Mouse (Mus musculus): ENCODE data around the gene Pdcd6ip. TPM values are rescaled to one million over a fixed set of nuclear protein-coding genes. Genes with fewer than 3 reads are reported as not detected.

The Pdcd6ip gene
- total RNA-seq, 2 experiments from 2014 or later = 61.5 to 66.9 TPM

GRCm38 (mm10) chr9:113632350-113633043 lies 75.6 kb downstream of the Pdcd6ip start:
- no peak for DNase-seq (ENCODE audit: low spot score)
- intact Hi-C loops (cut with DNase I) = loop anchor here (10.0 kb wide), 1 partner anchor 208 kb away; no protein-coding TSS in a partner anchor

- intact Hi-C loops (cut with DNase I) = loop anchor here (5.0 to 10.0 kb wide), 2 partner anchors 102 to 205 kb away; no protein-coding TSS in a partner anchor
- DNase-seq (ENCODE audit: low spot score) = no peak
Observed at GRCm38 (mm10) chr9:113629632-113630031, 78.4 kb downstream of the Pdcd6ip start.

GRCm38 (mm10) chr9:113629191-113629590 lies 78.9 kb downstream of the Pdcd6ip start:
- intact Hi-C loops (cut with DNase I) = loop anchor here (5.0 kb wide), 1 partner anchor 102 kb away; no protein-coding TSS in a partner anchor
- DNase-seq (ENCODE audit: low spot score) = no peak

- intact Hi-C loops (cut with DNase I) = loop anchor here (5.0 kb wide), 1 partner anchor 101 kb away; no protein-coding TSS in a partner anchor
- DNase-seq (ENCODE audit: low spot score) = no peak
Observed at GRCm38 (mm10) chr9:113628780-113629179, 79.3 kb downstream of the Pdcd6ip start.

- intact Hi-C loops (cut with DNase I) = loop anchor here (5.0 kb wide), 1 partner anchor 99 kb away; no protein-coding TSS in a partner anchor
- no peak for DNase-seq (ENCODE audit: low spot score)
Observed at GRCm38 (mm10) chr9:113626730-113627129, 81.3 kb downstream of the Pdcd6ip start.

GRCm38 (mm10) chr9:113624086-113624485 lies 84.0 kb downstream of the Pdcd6ip start:
- intact Hi-C loops (cut with DNase I) = no loop called here
- DNase-seq (ENCODE audit: low spot score) = no peak

GRCm38 (mm10) chr9:113617081-113617480 lies 91.0 kb downstream of the Pdcd6ip start:
- intact Hi-C loops (cut with DNase I) = no loop called here

GRCm38 (mm10) chr9:113610776-113611175 lies 97.3 kb downstream of the Pdcd6ip start:
- intact Hi-C loops (cut with DNase I) = no loop called here
- DNase-seq (ENCODE audit: low spot score) = no peak

More at GRCm38 (mm10) chr9:113617081-113617480, 91.0 kb downstream of the Pdcd6ip start:
- no peak for DNase-seq (ENCODE audit: low spot score)

- no peak for DNase-seq (ENCODE audit: low spot score)
- intact Hi-C loops (cut with DNase I) = no loop called here
Observed at GRCm38 (mm10) chr9:113602140-113602539, 105.9 kb downstream of the Pdcd6ip start.

Other genes with a start within 250 kb of the Pdcd6ip start
- 10 to 100 TPM; 48.0 to 57.5 TPM for gene Clasp2, start 33.2 kb upstream of the Pdcd6ip start, total RNA-seq (2021)
- 10 to 100 TPM; 22.6 to 26.0 TPM for gene Ubp1, start 222.7 kb upstream of the Pdcd6ip start, total RNA-seq (2021)

Data from heart, postnatal 25 days (tissue).